Mouse (Mus musculus) Muller cell, postnatal 12 days (primary cell): ENCODE data around the gene Mtch2.
"Not testable (repeated sequence)": the region's sequence is repeated elsewhere in the genome, so short reads cannot be mapped to it uniquely, and the experiment has no call there.

Source experiments
- DNase-seq: peaks from one replicate; pipeline ENCODE4 v3.0.0-alpha.2; 2015; ENCODE audit errors: inconsistent ontology term

The Mtch2 gene

GRCm38 (mm10) chr2:90846955-90847680 is at the start of gene Mtch2:
Gene Mtch2, plus strand, starts transcription at chr2:90847155.
- peak; percentile 99 for DNase-seq

GRCm38 (mm10) chr2:90808241-90809126 is 38.5 kb upstream of the Mtch2 start:
- no peak for DNase-seq

GRCm38 (mm10) chr2:90810751-90811150 is 36.2 kb upstream of the Mtch2 start:
- no peak for DNase-seq

- DNase-seq: no peak
Observed at GRCm38 (mm10) chr2:90815266-90815665, 31.7 kb upstream of the Mtch2 start.

GRCm38 (mm10) chr2:90816144-90816543 is 30.8 kb upstream of the Mtch2 start:
- no peak for DNase-seq

- no peak for DNase-seq
Observed at GRCm38 (mm10) chr2:90818710-90819109, 28.2 kb upstream of the Mtch2 start.

GRCm38 (mm10) chr2:90820894-90821293 is 26.1 kb upstream of the Mtch2 start:
- DNase-seq: no peak

- DNase-seq: no peak
Observed at GRCm38 (mm10) chr2:90822978-90823377, 24.0 kb upstream of the Mtch2 start.

- DNase-seq: no peak
Observed at GRCm38 (mm10) chr2:90823781-90824180, 23.2 kb upstream of the Mtch2 start.

- not testable (repeated sequence) for DNase-seq
Observed at GRCm38 (mm10) chr2:90824528-90824927, 22.4 kb upstream of the Mtch2 start.

GRCm38 (mm10) chr2:90825515-90826172 is 21.3 kb upstream of the Mtch2 start:
- DNase-seq: no peak

GRCm38 (mm10) chr2:90828739-90829138 is 18.2 kb upstream of the Mtch2 start:
- DNase-seq: no peak

- DNase-seq: no peak
Observed at GRCm38 (mm10) chr2:90833502-90833901, 13.5 kb upstream of the Mtch2 start.

GRCm38 (mm10) chr2:90838621-90839020 is 8.3 kb upstream of the Mtch2 start:
- DNase-seq: no peak

- DNase-seq: no peak
Observed at GRCm38 (mm10) chr2:90843666-90844065, 3.3 kb upstream of the Mtch2 start.

GRCm38 (mm10) chr2:90844262-90844661 is 2.7 kb upstream of the Mtch2 start:
- DNase-seq: no peak

- no peak for DNase-seq
Observed at GRCm38 (mm10) chr2:90845234-90845633, 1.7 kb upstream of the Mtch2 start.

GRCm38 (mm10) chr2:90846171-90846570 is 784 bp upstream of the Mtch2 start:
- no peak for DNase-seq

- no peak for DNase-seq
Observed at GRCm38 (mm10) chr2:90846597-90846954, 379 bp upstream of the Mtch2 start.

GRCm38 (mm10) chr2:90847681-90848050 is 711 bp downstream of the Mtch2 start:
- peak; percentile 69 for DNase-seq

GRCm38 (mm10) chr2:90848331-90848730 is 1.4 kb downstream of the Mtch2 start:
- no peak for DNase-seq

GRCm38 (mm10) chr2:90850401-90850800 is 3.4 kb downstream of the Mtch2 start:
- DNase-seq: no peak
